Mouse (Mus musculus) heart, embryonic 15.5 days (tissue): Measurements from ENCODE around the gene Gpr108. TPM values are rescaled to one million over a fixed set of nuclear protein-coding genes. Genes with fewer than 3 reads are reported as not detected.

ENCODE experiments used
- ATAC-seq: fragments of 200-750 bp; cut with Nextera tagmentation; replicated peaks from 2 replicates; pipeline ENCODE4 v1.8.0; 2017; ENCODE audit warnings: low read depth, moderate TSS enrichment; ENCODE audit not compliant: insufficient number of reproducible peaks, insufficient read depth, low FRiP score
- H3K27ac ChIP-seq: fragments of 300-500 bp; sonication (generic); 2 replicates; pipeline ENCODE4 v1.5.1; 2015; ENCODE audit warnings: mild to moderate bottlenecking, inconsistent platforms
- H3K27me3 ChIP-seq: fragments of 300-500 bp; sonication (generic); 2 replicates; pipeline ENCODE4 v1.6.1; 2015; ENCODE audit warnings: inconsistent platforms
- H3K36me3 ChIP-seq: fragments of 300-500 bp; sonication (generic); 2 replicates; pipeline ENCODE4 v1.6.1; 2015; ENCODE audit warnings: mild to moderate bottlenecking, inconsistent platforms
- H3K4me1 ChIP-seq: fragments of 300-500 bp; sonication (generic); replicated peaks from 2 replicates; pipeline ENCODE4 v1.6.1; 2015; ENCODE audit warnings: inconsistent platforms
- H3K4me2 ChIP-seq: fragments of 300-500 bp; sonication (generic); 2 replicates; pipeline ENCODE4 v1.6.1; 2015; ENCODE audit warnings: inconsistent platforms, mild to moderate bottlenecking, moderate library complexity
- H3K4me3 ChIP-seq: fragments of 300-500 bp; sonication (generic); 2 replicates; pipeline ENCODE4 v1.5.1; 2015; ENCODE audit warnings: mild to moderate bottlenecking, inconsistent platforms
- H3K9ac ChIP-seq: fragments of 300-500 bp; sonication (generic); 2 replicates; pipeline ENCODE4 v1.6.1; 2015; ENCODE audit warnings: mild to moderate bottlenecking, inconsistent platforms
- H3K9me3 ChIP-seq: fragments of 300-500 bp; sonication (generic); replicated peaks from 2 replicates; pipeline ENCODE4 v1.6.1; 2016; ENCODE audit warnings: inconsistent platforms
- whole genome bisulfite sequencing: fragments of 180-500 bp; shearing (Covaris S2); methylation state at CpG from one replicate; pipeline ENCODE4 v1.1.7; 2015; ENCODE audit warnings: mixed read lengths; 5-methylcytosine and 5-hydroxymethylcytosine counted together
- polyA plus RNA-seq: library from polyadenylated mRNA; unstranded; fragments of >200 nt; fragmentation: Nextera tagmentation; extraction: Ambion mirVana; gene quantifications from 2 replicates; pipeline ENCODE4 v1.2.1, GENCODE M21; 2015

The Gpr108 gene
- polyA plus RNA-seq, 1 experiment from 2014 or later: 26.5 TPM

DNA sequence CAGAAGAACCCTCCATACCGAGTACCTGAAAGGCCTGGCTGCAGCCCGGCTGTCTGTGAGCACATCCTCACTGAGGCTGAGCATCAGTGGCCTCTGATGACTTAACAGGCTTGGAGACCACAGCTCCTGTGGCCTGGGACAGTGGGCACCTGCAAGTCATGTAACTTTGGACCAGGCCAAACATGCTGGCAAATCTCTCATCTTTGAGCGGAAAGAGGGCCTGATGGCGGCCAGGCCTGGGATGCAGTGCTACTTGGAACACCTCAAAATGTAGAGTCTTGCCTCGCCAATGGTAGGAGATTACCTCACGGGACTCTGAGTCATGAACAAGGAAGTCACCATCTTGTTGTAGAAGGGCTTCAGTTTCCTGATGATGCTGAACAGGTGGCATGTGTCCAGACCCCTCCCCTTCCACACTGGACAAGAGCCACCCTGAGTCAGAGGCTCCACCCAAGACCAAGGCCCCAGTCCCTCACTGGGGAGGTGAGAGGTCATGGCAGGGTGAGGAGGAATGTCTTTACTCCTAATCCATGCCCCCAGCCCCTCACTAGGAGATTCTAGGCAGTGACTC lies 19.4 kb upstream of the Gpr108 start:
- no peak overlapping the region for H3K9ac ChIP-seq
- no peak overlapping the region for H3K4me3 ChIP-seq
- no peak overlapping the region for H3K4me2 ChIP-seq
- H3K36me3 ChIP-seq: peaks cover 11% of the 10 kb centered on the region; the same call in 1 of the 2 replicates
- H3K9me3 ChIP-seq: no peaks in the 10 kb centered on the region
- WGBS: 79% methylated on average over 6 of the region's 6 CpGs
- ATAC-seq: no peak
- H3K27ac ChIP-seq: no peak overlapping the region
- H3K4me1 ChIP-seq: peaks cover 7% of the 10 kb centered on the region
- 0 out of 2 replicates have a peak, but pooled peaks cover 7% of the 10 kb centered on the region for H3K27me3 ChIP-seq

DNA sequence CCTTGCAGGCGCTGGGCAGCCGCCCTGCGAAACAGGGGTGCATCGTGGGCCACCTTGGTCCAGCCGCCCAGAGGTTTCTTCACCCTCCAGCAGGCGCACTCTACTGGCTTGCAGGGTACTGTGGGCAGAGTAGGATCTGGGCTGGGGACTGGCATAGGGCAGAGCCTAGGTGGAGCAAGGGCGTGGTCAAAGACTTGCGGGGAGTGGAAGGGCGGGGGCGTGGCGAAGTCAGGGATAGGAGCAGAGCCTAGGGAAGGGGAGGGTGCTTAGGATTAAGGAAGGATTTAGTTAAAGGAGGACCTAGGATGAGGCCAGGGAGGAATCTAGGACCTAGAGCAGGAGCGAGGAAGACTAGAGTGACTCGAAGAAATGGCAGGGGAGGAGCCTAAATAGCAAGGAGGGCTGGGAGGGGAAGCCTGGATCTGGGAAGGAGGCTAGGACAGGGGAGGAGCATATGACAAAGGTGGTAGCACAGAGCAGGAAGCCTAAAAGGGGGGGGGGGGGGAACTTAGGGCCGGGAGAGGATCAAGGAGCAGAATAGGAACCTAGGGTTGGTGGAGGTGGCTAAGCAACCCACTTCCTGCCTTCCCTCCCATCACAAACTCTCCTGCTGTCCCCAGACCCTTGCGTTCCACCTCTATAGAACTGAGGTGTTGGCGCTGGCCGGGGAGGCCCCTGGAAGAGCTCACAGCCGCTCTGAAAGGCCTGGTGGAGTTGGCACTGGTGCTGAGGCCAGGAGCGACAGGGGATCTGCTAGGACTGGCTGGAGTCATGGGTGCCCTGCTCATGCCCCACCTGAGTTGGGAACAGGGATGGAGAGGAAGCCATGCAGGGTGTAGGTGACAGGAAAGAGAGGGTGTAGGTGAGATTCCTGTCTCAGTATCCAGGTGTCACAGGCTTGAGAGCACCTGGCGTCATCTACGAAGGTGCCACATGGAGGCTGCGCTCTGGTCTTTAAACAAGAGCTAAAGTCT lies 17.0 kb upstream of the Gpr108 start:
- 0 out of 2 replicates have a peak overlapping the region, but pooled peaks have one; percentile 7 for H3K4me3 ChIP-seq
- WGBS: 35% methylated on average over 21 of the region's 22 CpGs

DNA sequence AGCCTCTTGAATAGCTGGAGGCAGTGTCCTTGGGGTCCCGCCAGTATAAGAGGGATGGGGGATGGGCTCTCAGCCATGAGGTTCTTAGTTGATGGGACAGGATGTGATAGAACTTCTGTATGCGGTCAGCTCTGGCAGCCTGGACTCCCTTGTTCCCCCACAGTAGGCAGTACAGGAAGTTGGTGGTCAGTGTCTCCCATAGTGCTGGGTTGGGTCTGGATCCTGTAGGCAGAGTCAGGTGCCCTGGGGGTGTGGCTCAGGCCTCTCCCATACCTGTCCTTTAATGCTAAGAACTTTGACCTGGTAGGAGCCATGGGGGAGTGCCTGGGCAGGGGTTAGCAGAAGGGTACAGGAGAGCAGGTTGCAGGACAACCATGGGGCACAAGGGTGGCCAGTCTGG lies 15.9 kb upstream of the Gpr108 start:
- WGBS: 51% methylated on average over 2 of the region's 2 CpGs
- ATAC-seq: no peak
- H3K4me3 ChIP-seq: no peak overlapping the region
- peaks cover 42% of the 10 kb centered on the region for H3K36me3 ChIP-seq
- H3K27me3 ChIP-seq: no peaks in the 10 kb centered on the region
- H3K4me2 ChIP-seq: no peak overlapping the region
- peaks cover 11% of the 10 kb centered on the region for H3K4me1 ChIP-seq
- no peak overlapping the region for H3K9ac ChIP-seq
- H3K27ac ChIP-seq: no peak overlapping the region
- no peaks in the 10 kb centered on the region for H3K9me3 ChIP-seq

More for the DNA sequence above, 17.0 kb upstream of the Gpr108 start:
- no peak overlapping the region for H3K27ac ChIP-seq
- peak overlapping the region; percentile 33 for H3K4me2 ChIP-seq
- ATAC-seq: peak; percentile 41; the same call in 1 of the 2 replicates
- no peaks in the 10 kb centered on the region for H3K9me3 ChIP-seq
- no peak overlapping the region for H3K9ac ChIP-seq
- no peaks in the 10 kb centered on the region for H3K27me3 ChIP-seq
- peaks cover 9% of the 10 kb centered on the region for H3K4me1 ChIP-seq
- H3K36me3 ChIP-seq: peaks cover 32% of the 10 kb centered on the region

DNA sequence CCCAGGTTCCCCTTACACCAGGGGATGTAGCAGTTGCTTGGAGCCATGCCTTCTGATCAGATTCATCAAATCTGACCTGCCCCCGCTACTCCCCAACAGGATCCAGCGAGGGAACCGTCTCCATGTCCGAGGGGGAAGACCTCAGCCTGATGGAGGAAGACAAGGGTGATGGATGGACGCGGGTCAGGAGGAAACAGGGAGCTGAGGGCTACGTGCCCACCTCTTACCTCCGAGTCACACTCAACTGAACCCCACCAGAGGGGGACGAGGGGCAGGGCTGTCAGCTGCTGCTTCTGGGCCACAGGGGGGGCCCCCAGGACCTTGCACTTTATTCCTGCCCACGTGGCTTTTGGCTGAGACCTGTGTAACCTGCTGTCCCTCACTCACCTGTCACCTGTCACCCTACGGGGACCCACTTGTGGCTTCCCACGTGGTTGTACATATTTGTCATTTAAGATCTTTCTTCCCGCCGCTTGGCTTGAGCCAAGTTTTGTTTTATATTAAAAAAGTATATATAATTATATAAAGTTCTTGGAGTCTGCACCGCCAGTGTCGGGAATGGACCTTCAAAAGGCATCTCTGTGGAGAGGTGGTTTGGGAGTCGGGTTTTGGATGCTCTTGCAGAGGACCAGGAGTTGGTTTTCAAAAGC lies 14.8 kb upstream of the Gpr108 start:
- no peaks in the 10 kb centered on the region for H3K9me3 ChIP-seq
- H3K4me2 ChIP-seq: no peak overlapping the region
- no peak overlapping the region for H3K27ac ChIP-seq
- 88% methylated on average over 17 of the region's 17 CpGs for WGBS
- peaks cover 11% of the 10 kb centered on the region for H3K4me1 ChIP-seq
- H3K9ac ChIP-seq: no peak overlapping the region
- H3K4me3 ChIP-seq: no peak overlapping the region
- ATAC-seq: no peak
- peaks cover 54% of the 10 kb centered on the region for H3K36me3 ChIP-seq
- H3K27me3 ChIP-seq: no peaks in the 10 kb centered on the region

DNA sequence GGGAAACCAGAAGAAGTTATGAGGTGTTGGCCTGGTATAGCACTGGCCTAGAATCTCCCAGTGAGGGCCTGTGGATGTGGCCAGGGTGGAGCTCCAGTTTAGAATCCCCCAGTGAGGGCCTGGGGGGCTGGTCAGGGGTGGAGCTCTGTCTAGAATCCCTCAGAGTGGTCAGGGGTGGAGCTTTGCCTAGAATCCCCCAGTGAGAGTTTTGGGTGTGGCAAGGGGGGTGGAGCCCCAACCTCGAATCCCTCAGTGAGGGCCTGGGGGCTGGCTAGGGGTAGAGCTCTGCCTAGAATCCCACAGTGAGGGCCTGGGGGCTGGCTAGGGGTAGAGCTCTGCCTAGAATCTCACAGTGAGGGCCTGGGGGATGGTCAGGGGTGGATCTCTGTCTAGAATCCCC lies 13.6 kb upstream of the Gpr108 start:
- H3K9ac ChIP-seq: no peak overlapping the region
- no peaks in the 10 kb centered on the region for H3K27me3 ChIP-seq
- no peak overlapping the region for H3K4me2 ChIP-seq
- H3K36me3 ChIP-seq: peaks cover 64% of the 10 kb centered on the region
- ATAC-seq: no peak
- H3K4me3 ChIP-seq: no peak overlapping the region
- WGBS: 31% methylated on average over 1 of the region's 1 CpGs
- H3K27ac ChIP-seq: no peak overlapping the region
- H3K4me1 ChIP-seq: peaks cover 11% of the 10 kb centered on the region
- no peaks in the 10 kb centered on the region for H3K9me3 ChIP-seq

DNA sequence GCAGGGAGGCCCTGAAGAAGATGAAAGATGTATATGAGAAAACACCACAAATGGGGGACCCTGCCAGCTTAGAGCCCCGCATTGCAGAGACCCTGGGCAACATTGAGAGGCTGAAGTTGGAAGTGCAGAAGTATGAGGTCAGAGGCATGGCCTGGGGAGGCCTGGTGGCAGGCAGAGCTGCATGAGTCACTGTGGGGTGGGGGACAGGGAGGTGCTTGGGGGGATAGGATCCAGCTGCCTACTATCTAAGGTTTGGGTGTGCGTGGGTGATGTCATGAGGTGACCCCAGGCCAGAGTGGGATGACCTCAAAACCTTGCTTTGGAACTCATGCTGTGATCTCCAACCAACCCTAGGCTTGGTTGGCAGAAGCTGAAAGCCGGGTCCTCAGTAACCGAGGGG lies 13.0 kb upstream of the Gpr108 start:
- whole genome bisulfite sequencing: 91% methylated on average over 4 of the region's 4 CpGs
- Histone ChIP-seq H3K4me2 (no peak overlapping the region), H3K4me1 (peaks cover 11% of the 10 kb centered on the region), H3K9me3 (no peaks in the 10 kb centered on the region), H3K9ac (no peak overlapping the region), H3K27me3 (no peaks in the 10 kb centered on the region), H3K36me3 (peaks cover 69% of the 10 kb centered on the region), H3K27ac (no peak overlapping the region), H3K4me3 (no peak overlapping the region)
- ATAC-seq: no peak

DNA sequence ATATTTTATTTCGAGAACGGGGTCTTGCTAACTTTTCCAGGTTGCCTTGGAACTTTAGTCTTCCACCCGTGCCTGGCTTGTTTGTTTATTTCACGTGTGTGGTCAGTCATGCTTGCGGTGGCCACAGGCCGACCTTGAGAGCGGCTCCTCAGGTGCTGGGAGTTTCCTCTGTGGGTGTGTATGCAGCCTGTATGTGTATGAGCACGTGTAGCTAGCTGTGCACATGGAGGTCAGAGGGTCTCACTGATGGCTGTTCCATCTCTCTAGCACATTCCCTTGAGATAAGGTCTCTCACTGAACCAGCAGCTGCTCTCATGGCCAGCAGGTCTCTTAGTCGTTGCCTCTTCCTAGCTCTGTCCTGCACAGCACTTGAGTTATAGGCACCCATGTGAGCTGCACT lies 12.1 kb upstream of the Gpr108 start:
- H3K4me3 ChIP-seq: no peak overlapping the region
- no peak for ATAC-seq
- no peak overlapping the region for H3K9ac ChIP-seq
- no peaks in the 10 kb centered on the region for H3K9me3 ChIP-seq
- WGBS: 73% methylated on average over 9 of the region's 9 CpGs
- H3K27me3 ChIP-seq: no peaks in the 10 kb centered on the region
- H3K27ac ChIP-seq: no peak overlapping the region
- no peak overlapping the region for H3K4me2 ChIP-seq
- peaks cover 79% of the 10 kb centered on the region for H3K36me3 ChIP-seq
- peaks cover 7% of the 10 kb centered on the region for H3K4me1 ChIP-seq

DNA sequence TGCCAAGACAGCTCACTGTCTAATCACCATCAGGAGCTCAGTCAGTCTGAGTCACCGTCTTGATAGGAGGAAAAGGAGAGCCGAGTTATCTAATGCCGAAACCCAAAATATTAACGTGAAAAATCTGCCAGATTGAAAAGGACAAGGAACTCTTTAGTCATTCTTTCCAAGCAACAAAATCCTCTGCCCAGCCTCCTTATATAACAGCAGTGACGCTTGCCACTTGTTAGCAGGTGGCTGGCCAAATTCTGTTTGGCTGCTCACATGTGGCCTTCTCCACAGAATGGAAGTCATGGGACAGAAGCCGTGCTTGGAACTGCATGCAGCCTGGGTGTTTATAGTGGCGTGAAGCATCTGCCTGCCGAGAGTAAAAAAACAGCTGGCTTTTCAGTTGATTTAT lies 11.5 kb upstream of the Gpr108 start:
- peaks cover 4% of the 10 kb centered on the region for H3K4me1 ChIP-seq
- no peak overlapping the region for H3K27ac ChIP-seq
- peaks cover 85% of the 10 kb centered on the region for H3K36me3 ChIP-seq
- H3K9me3 ChIP-seq: no peaks in the 10 kb centered on the region
- H3K4me3 ChIP-seq: no peak overlapping the region
- H3K4me2 ChIP-seq: no peak overlapping the region
- H3K9ac ChIP-seq: no peak overlapping the region
- no peak for ATAC-seq
- whole genome bisulfite sequencing: 82% methylated on average over 8 of the region's 8 CpGs
- H3K27me3 ChIP-seq: no peaks in the 10 kb centered on the region

DNA sequence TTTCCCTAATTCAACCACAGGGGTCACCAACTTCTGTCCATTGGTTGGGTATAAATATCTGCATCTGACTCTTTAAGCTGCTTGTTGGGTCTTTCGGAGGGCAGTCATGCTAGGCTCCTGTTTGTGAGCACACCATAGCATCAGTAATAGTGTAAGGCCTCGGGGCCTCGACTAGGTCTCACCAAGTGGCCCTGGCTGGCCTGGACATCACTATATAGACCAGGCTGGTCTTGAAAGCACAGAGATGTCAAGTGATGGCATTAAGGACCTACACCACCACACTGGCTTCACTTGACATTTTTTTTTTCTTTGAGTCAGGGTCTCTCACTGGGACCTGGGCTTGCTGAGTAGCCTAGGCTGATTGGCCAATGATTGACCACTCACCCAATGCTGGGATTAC lies 9.9 kb upstream of the Gpr108 start:
- Histone ChIP-seq H3K4me1 (peaks cover 3% of the 10 kb centered on the region; the same call in 1 of the 2 replicates), H3K27ac (no peak overlapping the region), H3K9me3 (no peaks in the 10 kb centered on the region), H3K36me3 (peaks cover 89% of the 10 kb centered on the region), H3K4me3 (no peak overlapping the region), H3K4me2 (no peak overlapping the region), H3K27me3 (no peaks in the 10 kb centered on the region), H3K9ac (no peak overlapping the region)
- no peak for ATAC-seq
- 82% methylated on average over 3 of the region's 3 CpGs for WGBS

DNA sequence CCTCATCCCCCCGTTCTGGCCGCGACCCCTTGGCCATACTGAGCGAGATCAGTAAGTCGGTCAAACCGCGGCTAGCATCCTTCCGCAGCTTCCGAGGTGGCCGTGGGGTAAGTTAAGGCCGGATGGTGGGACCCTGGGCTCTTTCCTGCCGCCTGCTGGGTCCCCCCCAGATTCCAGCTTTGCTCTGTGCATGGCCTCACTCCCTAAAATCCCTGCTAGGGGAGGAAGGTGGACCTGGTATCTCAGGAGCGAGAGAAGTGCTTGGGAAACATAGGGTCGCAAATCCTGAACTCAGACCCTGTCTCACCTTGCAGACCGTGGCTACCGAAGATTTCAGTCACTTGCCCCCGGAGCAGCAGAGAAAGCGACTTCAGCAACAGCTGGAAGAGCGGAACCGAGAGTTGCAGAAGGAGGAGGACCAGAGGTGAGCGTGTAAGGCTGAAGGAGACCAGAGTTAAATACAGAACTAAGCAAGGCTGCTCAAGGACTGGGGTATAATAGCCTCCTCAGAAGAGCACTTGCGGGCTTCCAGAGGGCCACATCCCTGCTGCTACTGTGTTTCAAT lies 8.8 kb upstream of the Gpr108 start:
- H3K27ac ChIP-seq: no peak overlapping the region
- no peaks in the 10 kb centered on the region for H3K27me3 ChIP-seq
- H3K36me3 ChIP-seq: peaks cover 78% of the 10 kb centered on the region
- no peaks in the 10 kb centered on the region for H3K9me3 ChIP-seq
- peaks cover 3% of the 10 kb centered on the region; the same call in 1 of the 2 replicates for H3K4me1 ChIP-seq
- H3K4me2 ChIP-seq: no peak overlapping the region
- no peak overlapping the region for H3K4me3 ChIP-seq
- no peak overlapping the region for H3K9ac ChIP-seq
- 95% methylated on average over 22 of the region's 22 CpGs for WGBS
- no peak for ATAC-seq

DNA sequence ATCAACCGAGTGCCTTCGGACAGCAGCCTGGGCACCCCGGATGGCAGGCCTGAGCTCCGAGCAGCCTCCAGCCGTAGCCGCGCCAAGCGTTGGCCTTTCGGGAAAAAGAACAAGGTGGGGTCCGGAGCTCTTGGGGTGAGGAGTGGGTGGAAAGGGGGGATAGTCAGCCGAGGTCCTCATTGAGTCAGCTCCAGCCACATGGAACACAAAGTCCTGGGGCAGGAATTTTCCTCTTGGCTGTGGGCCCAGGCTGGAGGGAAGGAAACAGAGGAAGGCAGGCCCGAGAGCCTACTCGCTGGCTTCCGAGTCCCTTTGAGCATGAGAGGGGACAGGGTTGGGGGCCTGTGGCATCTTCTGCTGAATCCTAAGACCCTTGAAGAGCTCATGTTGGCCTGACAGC lies 7.1 kb upstream of the Gpr108 start:
- ATAC-seq: no peak
- H3K36me3 ChIP-seq: peaks cover 63% of the 10 kb centered on the region

More for the DNA sequence above, 7.1 kb upstream of the Gpr108 start:
- Histone ChIP-seq H3K9me3 (no peaks in the 10 kb centered on the region), H3K4me1 (peaks cover 15% of the 10 kb centered on the region), H3K4me2 (no peak overlapping the region), H3K4me3 (no peak overlapping the region), H3K27ac (no peak overlapping the region), H3K27me3 (no peaks in the 10 kb centered on the region), H3K9ac (no peak overlapping the region)
- 78% methylated on average over 14 of the region's 14 CpGs for WGBS
